Mouse (Mus musculus): ENCODE results near the gene Isoc2b.

DNA sequence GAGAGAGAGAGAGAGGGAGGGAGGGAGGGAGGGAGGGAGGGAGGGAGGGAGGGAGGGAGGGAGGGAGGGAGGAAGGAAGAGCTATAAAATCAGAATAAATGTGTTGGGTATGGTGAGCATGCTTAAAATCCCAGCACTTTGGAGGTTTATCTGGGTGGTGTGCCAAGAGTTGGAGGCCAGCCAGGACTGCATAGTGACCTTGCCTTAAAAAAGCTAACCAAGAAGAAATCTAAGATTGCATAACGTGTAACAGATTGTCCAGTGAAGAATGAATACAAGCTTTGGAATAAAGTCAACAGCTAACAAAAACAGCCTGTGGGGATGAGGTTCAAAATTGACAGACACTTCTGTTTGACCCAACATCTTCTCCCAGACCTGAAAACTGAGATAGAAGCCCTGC is 7.0 kb downstream of the Isoc2b start:
- no peak for TF ChIP-seq POLR2A (IDR thresholded peaks at IDR 0.05; ENCODE audit: low read depth, low read length)
- TF ChIP-seq CTCF (conservative IDR thresholded peaks at IDR 0.05 in 1 of 2, IDR thresholded peaks at IDR 0.05 in 1 of 2; ENCODE audit: low read depth in 2 of 2, low read length in 2 of 2) = no peak
- TF ChIP-seq MXI1 (IDR thresholded peaks at IDR 0.05; ENCODE audit: low read depth, low read length) = no peak
- TF ChIP-seq MEF2A (IDR thresholded peaks at IDR 0.05; ENCODE audit: borderline replicate concordance, low read depth, low read length) = no peak
- no peak for TF ChIP-seq MYC (IDR thresholded peaks at IDR 0.05; ENCODE audit: low read depth, low read length)
- no peak for TF ChIP-seq GABPA (IDR thresholded peaks at IDR 0.05; ENCODE audit: insufficient replicate concordance, low read depth, low read length)
- TF ChIP-seq ELF1 (IDR thresholded peaks at IDR 0.05; ENCODE audit: low read depth, low read length) = no peak
- no peak for TF ChIP-seq HCFC1 (IDR thresholded peaks at IDR 0.05; ENCODE audit: low read depth, low read length)
- TF ChIP-seq NELFE (IDR thresholded peaks at IDR 0.05; ENCODE audit: low read depth, low read length) = no peak
- no peak for TF ChIP-seq NRF1 (IDR thresholded peaks at IDR 0.05; ENCODE audit: low read depth, low read length)
- TF ChIP-seq EP300 (IDR thresholded peaks at IDR 0.05; ENCODE audit: low read length) = no peak

Data from CH12.LX (cell line).